Mouse (Mus musculus): ENCODE measurements around the gene Dab1. TPM values are rescaled to one million over a fixed set of nuclear protein-coding genes. Genes with fewer than 3 reads are reported as not detected.

Dab1 gene
- total RNA-seq, 2 experiments from 2014 or later = 0.21 TPM; not detected in 1

DNA sequence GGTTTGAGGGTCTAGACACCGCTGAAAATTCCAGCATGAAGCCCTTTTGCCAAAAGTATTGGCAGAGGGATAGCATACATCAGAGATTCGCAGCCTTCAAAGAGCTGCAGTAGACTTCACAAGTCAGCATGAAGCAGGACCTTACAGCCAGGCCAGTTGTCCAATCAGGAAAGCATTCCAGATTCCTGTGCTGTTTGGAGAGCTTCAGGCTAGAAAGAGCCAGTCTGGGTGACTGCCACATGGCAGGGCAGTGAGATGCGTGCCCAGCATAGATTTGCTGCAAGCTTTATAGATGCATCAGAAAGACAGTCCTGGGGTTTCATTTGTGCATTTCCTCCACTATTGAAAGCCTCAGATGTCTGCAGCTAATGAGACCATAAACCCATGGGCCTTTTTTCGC lies 66.0 kb downstream of the Dab1 start:
- peak; percentile 4 for DNase-seq

DNA sequence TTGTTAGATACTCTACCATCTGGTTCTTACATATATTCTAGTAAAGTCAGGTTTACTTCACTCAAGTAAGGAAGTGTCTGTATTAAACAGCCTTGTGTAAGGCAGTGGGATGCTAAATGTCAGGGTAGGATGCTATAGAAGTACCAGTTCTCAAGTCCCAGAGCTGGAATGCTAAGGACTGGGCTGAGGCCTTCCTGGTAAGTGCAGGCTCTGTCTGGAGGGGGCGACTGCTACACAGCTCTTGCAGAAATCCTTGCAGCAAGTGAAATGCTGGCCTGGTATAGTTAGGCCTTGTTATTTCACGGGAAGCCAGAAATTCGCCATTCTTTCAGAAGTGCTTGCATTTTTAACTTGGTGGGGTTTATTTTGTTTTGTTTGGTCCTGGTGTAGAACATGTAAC lies 72.6 kb downstream of the Dab1 start:
- intact Hi-C loops (cut with DNase I; ENCODE audit: low total_unique reads) = no loop called here
- DNase-seq = no peak

More for the DNA sequence above, 66.0 kb downstream of the Dab1 start:
- intact Hi-C loops (cut with DNase I; ENCODE audit: low total_unique reads) = no loop called here

DNA sequence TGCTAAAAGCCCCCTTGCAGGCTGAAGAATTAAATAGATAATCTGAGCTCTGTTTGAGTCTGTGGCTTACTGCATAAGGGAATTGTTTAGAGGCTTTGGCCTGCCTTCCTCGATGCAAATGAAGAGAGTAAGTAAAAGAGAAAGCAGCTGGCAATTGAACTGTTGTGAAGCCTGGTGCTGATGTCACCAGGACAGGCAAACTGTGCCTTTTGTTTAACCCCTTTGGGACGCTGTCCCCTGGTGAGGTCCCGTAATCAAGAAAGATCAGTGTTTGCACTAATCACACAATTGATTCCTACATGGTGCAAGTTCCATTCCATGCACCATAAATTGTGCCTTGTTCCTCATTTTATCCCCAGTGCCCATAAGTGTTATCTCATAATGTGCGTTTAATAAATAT lies 80.6 kb downstream of the Dab1 start:
- DNase-seq = no peak
- intact Hi-C loops (cut with DNase I; ENCODE audit: low total_unique reads) = no loop called here

DNA sequence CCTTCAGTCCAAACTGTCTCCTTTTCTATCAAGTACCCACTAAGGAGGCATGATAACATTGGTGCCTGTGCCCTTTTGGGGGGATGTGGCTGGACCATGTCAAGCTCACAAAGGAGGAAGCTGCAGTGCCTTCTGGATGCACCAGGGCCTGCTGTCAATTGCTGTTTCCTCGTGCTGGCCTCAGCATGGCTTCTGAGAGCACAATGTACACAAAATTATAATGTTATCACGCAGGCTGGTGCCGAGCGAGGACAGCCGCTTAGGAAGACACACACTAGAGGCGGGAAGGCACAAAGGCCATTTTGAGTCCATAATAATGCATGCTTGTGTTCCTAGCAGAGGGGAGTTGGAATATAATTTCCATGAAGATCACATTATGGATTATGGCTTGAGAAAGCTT lies 81.2 kb downstream of the Dab1 start:
- DNase-seq = no peak
- intact Hi-C loops (cut with DNase I; ENCODE audit: low total_unique reads) = no loop called here

DNA sequence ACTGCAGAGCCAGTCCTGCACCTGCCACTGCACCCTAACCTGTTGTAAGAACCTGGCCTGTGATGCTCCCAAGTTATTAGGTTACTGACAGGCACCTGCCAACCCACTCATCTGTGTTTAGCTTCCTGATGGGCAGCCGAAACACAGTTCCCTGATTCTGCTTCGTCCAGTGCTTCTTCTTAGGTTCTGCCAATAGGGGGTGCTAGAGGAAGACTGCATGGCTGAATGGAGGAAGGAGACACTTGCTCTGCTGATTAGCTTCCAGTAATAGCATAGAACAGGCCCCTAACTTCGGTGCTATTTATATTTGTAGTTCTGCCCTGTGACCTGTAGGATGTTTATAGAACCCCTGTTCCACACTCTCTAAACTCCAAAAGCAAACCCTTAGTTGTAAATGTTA lies 83.0 kb downstream of the Dab1 start:
- no peak for DNase-seq
- intact Hi-C loops (cut with DNase I; ENCODE audit: low total_unique reads) = no loop called here

DNA sequence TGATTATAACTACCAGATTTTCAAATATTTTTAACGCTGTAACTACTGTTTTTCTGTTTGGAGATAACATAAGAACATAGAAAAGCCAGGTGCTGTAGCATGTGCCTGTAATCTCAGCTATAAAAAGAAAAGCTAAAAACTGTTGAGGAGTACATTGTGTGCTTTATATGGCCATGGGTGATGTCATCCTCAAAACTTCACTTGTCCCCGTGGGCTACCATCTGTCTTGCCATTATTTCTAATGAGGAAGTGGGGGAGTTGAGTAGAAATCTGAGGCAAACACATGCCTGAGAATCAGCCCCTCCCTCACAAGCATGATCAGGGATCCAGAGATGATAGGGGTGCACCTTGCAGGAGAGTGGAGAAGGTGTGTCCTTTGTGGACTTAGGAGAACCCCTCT lies 85.3 kb downstream of the Dab1 start:
- no peak for DNase-seq
- intact Hi-C loops (cut with DNase I; ENCODE audit: low total_unique reads) = no loop called here

DNA sequence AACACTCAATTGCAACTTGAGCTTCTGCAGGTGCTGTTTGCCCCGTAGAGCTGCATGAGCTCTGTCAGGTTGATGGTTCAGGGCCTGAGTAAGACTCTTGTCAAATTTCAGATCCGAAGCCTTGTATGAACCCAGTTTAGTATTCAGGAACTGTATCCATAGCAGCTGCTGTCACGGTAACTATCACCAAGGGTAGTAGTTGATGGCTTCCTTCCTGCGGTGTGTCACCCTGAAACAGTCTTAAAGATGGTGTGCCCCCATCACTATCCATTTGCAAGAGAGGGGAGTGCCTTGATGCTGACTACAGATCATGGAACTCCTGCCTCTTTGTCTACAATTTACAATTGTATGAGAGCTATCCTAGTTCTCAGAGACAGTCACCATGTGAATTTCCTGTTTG lies 87.3 kb downstream of the Dab1 start:
- intact Hi-C loops (cut with DNase I; ENCODE audit: low total_unique reads) = no loop called here
- DNase-seq = no peak

DNA sequence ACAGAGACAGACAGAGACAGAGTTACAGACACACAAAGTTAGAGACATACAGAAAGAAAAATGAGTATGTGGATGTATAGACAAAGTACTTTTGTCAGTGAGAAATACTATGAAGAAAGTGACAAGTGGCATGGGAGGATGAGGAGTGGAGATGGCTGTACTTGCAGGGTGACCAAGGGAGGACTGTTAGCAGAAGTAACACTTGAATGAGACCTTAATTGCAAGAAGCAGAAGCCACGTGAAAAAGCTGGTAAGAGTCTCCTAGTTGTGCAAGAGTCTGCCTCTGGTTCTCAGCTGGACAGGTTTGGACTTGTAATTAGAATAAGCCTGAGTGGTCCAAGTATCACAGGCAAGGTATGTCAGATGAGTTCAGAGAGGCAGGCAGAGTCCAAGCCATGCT lies 88.0 kb downstream of the Dab1 start:
- no peak for DNase-seq

DNA sequence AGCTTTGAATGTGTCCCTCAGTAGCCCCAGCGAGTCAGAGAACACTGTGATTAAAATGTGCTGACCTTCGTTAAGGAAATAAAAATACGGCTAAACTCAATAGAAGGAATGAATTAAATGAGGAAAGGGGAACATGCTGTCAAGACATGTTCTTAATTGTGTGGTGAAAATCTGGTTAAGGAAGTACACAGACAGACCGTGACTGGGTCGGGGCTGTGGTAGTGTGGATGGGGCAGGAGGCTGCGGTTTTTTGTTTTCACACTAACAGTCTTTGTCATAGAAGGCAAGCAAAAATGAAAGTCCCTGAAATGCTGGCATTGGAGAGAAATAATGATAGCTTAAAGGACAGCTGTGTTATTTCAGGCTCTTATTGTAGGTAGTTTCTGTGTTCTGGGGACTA lies 92.2 kb downstream of the Dab1 start:
- DNase-seq = no peak
- intact Hi-C loops (cut with DNase I; ENCODE audit: low total_unique reads) = no loop called here

More for the DNA sequence above, 88.0 kb downstream of the Dab1 start:
- intact Hi-C loops (cut with DNase I; ENCODE audit: low total_unique reads) = no loop called here

DNA sequence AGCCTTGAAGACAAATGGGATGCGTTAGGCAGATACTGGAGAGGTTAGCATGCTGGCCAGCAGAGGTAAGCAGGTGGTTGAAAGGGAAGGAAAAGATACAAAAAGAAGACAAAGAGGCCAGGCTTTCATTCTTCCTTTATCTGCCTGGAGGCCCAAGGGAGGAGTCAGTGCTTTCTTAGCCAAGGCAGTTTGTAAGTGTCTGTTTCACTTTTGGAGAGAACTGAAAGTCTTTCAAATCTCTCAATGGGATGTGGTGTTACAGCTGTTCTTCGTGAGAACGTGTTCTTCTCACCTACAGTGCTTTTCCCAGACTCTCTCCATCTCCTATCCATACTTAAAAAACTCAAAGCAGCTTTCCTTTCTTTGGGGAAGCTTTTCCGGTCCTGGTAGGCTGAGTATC lies 94.8 kb downstream of the Dab1 start:
- intact Hi-C loops (cut with DNase I; ENCODE audit: low total_unique reads) = no loop called here

DNA sequence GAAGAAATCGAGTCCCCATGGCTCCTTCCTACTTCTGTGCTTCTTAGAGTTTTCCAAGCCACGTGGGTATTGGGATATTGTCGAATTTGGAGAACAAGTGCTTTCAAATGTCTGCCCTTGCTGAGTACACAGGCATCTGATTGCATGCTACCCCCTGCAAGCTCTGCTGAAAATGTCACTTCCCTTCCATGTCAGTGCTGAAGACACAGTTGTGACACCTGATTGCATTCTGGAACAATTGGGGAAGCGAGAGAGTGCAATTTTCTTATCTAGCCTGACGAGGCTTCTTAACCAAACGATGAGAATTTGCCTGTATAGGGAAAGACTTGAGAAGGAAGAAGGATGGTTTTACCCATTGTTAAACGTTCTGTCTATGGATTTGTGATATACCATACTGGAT lies 95.8 kb downstream of the Dab1 start:
- intact Hi-C loops (cut with DNase I; ENCODE audit: low total_unique reads) = no loop called here
- no peak for DNase-seq

More for the DNA sequence above, 94.8 kb downstream of the Dab1 start:
- DNase-seq = no peak

DNA sequence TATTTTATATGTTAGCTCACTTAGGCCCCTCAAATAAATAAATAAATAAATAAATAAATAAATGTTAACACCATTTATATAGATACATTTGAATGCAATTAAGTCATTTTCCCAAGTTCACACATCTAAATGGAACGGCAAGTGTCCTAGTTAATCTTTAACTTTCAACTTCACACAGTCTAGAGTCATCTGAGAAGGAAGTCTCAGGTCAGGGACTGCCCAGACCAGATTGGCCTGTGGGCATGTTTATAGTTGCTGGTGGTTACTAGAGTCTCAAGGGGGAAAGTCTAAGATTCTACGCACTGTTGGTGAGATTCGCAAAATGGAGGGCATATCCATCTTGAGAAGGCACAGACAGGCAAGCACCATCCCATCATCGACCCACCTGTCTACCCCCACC lies 96.4 kb downstream of the Dab1 start:
- no peak for DNase-seq
- intact Hi-C loops (cut with DNase I; ENCODE audit: low total_unique reads) = no loop called here

DNA sequence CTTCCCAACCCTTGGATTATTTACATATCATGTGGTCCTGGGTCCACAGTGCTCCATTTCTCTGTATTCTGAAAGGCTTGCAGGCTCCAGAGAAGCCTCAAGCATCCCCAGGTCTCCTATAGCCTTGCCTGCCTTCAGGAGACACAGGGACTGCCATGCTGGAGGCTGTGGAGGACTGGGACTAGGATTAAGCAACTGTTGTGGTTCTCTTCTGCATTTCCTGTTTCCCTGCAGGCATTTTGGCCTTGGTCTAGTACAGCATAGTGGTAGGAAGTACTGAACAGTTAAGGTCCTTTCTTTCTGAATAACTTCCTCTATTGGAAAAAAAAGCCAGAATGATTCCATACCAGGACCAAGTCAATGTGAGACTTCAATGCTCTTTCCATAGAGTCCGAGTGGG lies 103.6 kb downstream of the Dab1 start:
- no peak for DNase-seq
- intact Hi-C loops (cut with DNase I; ENCODE audit: low total_unique reads) = no loop called here

DNA sequence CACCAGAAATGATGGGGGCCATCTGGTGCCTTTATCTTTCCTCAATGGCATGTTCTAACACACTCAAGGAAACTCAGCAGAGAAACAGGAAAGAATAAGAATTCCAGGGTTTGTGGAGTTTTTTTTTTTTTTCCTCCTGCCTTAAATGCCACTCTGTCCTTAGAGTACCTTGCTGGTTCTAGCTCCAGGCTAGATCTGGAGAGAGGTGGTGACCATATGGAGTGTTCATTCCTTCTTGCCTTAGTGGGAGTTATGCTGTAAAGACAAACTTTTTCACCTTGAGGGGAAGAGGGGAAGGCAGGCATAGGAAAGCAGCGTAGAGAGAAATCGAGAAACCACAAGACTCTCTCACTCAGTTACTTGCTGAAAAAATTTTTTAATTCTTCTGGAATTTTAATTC lies 107.3 kb downstream of the Dab1 start:
- DNase-seq = no peak
- intact Hi-C loops (cut with DNase I; ENCODE audit: low total_unique reads) = no loop called here

DNA sequence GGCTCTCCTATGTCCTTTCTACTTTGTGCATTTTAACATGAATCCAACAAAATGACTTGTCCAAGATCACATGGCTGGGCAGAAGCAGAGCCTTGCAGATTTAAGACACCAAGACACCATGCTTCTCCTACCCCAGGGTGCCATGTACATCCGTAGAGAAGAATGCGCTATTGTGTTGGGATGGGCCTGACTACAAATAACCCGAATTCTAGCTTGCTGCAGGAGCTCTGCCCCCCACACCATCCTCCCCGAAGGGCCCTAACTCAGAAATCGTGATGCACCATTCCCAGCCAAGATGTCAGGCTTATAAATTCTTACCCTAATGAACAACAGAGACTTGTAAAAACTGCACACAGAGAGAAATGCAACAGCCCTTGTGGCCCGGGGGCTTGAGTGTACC lies 118.0 kb downstream of the Dab1 start:
- no peak for DNase-seq
- intact Hi-C loops (cut with DNase I; ENCODE audit: low total_unique reads) = no loop called here

DNA sequence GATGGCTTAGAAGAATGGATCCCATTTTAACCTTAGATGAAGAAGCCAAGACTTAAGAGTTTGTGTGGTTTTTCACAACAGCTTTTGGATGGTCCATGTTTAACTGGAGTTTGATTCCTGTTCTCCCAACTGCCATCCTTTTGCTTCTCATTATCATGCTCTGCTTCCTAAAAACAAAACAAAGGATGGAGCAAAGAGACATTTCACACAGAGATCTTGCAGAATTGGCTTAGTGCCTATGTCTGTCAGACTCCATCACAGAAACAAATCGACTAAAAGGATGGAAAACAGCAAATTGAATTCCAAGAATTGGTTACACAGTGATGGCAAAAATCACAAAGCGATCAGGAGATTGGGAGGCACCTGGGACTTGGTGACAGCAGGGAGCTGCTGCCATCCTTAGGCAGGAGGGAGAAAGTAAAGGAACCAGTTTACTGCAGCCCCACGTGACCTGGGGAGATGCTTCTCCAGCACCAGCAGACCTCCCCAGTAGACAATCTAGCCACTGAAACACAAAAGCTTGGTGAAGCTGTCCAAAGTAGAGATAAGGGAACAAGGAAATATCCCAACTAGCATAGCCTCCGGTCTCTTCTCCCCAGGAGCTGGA lies 132.2 kb downstream of the Dab1 start:
- no peak for DNase-seq

DNA sequence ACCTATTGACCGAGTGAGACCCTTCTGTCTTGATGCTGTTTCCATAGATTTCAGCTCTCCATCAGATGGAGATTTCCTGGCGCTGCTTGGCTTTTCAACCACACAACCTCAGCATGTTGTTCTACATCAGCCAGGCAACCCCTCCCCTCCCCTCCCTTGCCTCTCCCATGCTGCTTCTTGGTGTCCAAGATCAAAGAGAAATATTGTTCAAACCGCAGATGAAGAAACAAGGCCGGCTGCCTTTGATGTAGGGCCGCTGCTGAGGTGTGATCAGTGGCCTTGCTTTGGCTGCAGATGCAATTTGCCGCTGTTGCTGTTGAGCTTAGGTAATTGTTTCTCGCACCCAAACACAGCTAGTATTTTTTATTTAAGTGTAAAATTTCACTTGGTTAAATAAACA lies 135.4 kb downstream of the Dab1 start:
- DNase-seq = no peak
- intact Hi-C loops (cut with DNase I; ENCODE audit: low total_unique reads) = no loop called here

More for the DNA sequence above, 132.2 kb downstream of the Dab1 start:
- intact Hi-C loops (cut with DNase I; ENCODE audit: low total_unique reads) = no loop called here

DNA sequence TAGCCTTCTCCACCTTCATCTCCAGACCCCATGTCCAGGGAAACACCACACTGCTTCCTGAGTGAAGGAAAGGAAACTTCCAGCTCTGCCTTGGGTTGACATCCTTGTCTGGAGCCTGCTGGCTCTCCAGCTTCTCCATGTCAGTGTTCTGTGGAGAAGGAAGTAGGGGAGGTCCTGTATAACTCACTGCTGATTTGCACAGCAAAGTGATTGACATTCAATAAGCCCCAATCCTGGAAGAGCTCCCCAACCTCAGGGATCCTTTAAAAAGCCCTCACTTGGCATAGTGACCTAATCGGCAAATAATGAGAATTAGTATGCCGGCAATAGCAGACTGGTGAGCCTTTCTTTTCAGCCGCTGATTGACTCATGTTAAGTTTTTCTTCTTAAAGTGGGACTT lies 138.1 kb downstream of the Dab1 start:
- intact Hi-C loops (cut with DNase I; ENCODE audit: low total_unique reads) = no loop called here
- DNase-seq = no peak

DNA sequence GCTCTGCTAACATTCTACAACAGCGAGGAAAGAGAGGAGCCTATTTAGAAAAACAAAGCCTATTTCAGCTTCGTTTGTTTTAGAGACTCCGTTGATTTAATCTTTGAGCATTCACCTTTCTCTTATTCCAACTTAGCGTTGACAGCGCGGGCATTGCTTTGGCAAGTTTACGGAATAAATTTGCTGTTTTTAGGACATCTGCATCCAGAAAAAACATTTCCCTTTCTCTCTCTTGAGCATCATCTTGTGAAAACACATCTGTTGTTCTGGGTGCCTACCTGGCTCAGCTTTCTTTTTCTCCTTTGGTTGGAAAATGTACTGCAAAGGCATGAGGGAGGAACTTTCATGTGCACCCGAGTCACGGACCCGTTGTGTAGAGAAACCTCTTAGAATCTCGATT lies 143.3 kb downstream of the Dab1 start:
- intact Hi-C loops (cut with DNase I; ENCODE audit: low total_unique reads) = no loop called here
- DNase-seq = no peak

DNA sequence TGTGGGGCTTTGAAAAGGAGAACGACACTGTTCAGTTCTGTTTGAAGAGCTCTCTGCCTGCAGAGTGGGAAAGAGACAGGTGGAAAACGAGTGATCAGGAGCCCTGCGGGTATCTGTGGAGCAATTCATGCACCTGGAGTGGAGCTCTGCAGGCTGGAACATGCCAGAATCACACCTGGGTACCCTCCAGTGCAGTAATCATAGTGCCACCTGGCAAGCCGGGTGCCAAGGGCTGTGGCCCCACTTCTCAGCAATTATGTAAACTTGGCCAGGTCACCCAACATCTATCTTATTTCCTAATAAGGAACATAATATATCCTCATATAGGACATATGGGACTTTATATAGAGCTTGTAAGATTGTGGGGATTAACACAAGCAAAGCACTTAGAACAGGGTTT lies 156.6 kb downstream of the Dab1 start:
- intact Hi-C loops (cut with DNase I; ENCODE audit: low total_unique reads) = no loop called here
- no peak for DNase-seq

DNA sequence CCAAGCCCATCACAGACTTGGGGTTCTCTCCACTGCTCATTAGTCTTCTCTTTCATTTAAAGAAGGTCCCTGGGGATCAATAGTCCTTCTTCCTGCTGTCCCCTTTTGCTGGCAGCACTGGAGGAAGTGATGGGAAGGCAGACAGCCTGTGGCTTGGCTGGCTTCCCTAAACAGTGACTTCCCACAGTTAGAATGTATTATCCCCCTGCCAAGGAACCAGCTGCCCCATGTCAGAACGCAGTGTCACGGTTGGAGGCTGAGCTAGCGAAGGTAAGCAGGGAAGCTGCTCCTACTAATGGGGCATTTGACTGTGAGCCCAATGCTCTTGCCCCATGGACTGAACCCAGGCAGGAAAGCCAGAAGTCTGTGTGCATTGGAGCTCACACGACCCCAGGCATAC lies 162.2 kb downstream of the Dab1 start:
- intact Hi-C loops (cut with DNase I; ENCODE audit: low total_unique reads) = no loop called here
- peak; percentile 25 for DNase-seq

DNA sequence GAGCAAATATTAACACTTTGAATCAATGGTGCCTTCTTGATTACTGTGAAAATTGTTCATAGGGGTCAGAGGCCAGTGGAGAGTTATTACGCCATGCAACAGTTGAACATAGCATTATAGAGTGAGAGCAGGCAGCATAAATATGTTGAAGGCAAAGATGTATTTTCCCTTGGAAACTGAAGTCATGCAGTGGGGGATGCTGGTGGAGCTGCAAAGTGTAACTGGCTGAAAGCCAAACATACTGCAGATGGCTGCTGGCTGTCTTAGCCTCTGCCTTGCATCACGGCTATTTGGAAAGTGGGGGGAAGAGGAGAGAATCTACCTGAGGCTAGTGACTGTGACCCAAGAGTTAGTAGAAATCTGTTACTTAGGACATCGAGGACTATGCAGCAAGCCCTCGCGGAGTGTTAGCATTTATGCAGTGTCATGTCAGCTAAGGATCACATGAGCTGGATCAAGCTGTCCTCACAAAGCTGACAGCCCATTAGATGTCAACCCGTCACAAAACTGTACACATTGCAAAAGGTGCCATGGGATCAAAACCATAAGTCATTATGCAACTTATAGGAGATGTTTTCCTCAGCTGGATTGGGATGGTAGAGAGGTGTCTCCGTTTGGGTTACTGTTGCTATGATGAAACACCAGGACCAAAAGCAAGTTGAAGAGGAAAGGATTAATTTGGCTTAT lies 164.5 kb downstream of the Dab1 start:
- DNase-seq = no peak
- intact Hi-C loops (cut with DNase I; ENCODE audit: low total_unique reads) = no loop called here
